Mouse (Mus musculus) heart, postnatal 10 days (tissue): ENCODE results near the gene C9orf72. TPM values are rescaled to one million over a fixed set of nuclear protein-coding genes. Genes with fewer than 3 reads are reported as not detected.
A peak's percentile ranks its signal among the peaks of the same experiment; 100 is the strongest.
"Not testable (repeated sequence)": the region's sequence is repeated elsewhere in the genome, so short reads cannot be mapped to it uniquely, and the experiment has no call there.

ENCODE experiments used
- DNase-seq, 2 experiments: peaks; one replicate each; pipeline ENCODE4 v3.0.0; 2021
- intact Hi-C: fragments of 180-260 bp; cut with DNase I; formaldehyde crosslinking; loops from one replicate; pipeline ENCODE4 v1.15.1; 2025
- total RNA-seq, 2 experiments: library from RNA; stranded (reverse); gene quantifications; 2 replicates each; pipeline ENCODE4 v1.2.3; 2021

Gene C9orf72
- total RNA-seq: 10 to 100 TPM; 23.1 TPM

DNA sequence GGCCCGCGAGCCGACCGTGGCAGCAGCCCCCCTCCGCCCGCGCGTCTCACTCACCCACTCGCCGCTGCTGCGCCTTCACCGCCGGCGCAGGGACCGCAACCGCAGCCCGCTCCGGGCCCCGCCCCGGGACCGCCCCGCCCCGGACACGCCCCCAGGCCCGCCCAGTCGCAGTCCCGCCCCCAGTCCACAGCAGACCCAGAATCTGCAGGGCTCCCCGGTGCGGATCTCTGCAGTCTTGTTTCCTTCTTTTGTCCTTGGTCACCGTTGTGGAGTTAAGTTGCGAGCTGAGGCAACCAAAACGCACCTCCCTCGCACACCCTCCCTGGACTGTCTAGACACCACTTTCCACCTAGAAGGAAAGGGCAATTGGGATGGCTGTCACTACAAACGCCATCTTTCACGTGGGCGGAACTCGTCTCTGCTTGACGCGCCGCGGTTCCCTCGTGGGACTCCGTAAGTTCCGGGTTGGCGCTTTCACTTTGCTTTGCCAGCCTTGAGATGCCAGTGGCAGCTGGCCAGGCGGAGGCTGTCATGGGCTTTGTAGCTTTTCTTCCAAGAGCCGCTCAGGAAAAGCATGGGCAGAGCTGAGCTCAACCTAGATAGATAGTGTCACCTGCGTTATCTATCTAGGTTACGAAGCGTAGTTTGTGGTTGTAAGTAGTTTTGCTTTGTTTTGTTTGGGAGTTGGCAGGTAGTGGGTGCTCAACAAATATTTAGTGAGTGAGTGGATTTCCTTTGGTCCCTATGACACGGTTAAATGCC is at the start of gene C9orf72:
Gene C9orf72 (minus strand): TSS at position 442 of the 762 bp plus-strand sequence.
- intact Hi-C loops: no loop called here

GRCm38 (mm10) chr4:35259006-35259405 is 33.0 kb upstream of the C9orf72 start:
- no peak for DNase-seq

More for the DNA sequence above, at the start of gene C9orf72:
- peak; percentile 97 to 98 for DNase-seq

DNA sequence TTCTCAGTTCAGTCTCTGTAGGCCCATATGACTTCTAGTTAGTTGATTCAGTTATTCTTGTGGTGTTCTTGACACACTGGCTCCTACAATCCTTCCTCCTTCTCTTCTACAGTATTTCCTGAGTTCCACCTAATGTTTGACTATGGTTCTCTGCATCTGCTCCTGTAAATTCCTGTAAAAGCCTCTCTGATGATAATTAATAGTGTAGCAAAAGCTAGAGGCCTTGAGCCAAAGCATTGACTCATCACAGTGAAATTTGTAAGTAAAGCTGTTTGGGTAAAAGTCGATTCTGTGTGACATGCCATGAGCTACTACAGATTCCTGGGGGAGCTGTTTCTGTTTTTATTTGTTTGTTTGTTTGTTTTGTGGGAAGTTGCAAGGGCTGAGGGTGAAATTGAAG is 18.0 kb upstream of the C9orf72 start:
- intact Hi-C loops: no loop called here
- no peak for DNase-seq

More at GRCm38 (mm10) chr4:35259006-35259405, 33.0 kb upstream of the C9orf72 start:
- intact Hi-C loops: no loop called here

DNA sequence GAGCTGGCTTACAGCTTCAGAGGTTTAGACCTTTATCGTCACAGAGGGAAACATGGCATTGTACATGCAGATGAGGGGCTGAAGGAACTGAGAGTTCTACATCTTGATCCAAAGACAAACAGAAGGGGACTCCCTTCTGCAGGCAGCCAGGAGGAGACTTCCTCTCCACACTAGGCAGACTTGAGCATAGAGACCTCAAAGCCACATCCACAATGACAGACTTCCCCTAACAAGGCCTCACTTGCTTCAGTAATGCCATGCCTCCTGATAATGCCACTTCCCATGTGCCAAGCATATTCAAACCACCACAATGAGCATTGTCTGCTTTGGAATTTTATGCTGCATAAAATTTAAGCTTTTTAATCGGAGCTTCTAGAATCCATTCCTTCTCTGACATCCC is 15.8 kb upstream of the C9orf72 start:
- intact Hi-C loops: no loop called here

DNA sequence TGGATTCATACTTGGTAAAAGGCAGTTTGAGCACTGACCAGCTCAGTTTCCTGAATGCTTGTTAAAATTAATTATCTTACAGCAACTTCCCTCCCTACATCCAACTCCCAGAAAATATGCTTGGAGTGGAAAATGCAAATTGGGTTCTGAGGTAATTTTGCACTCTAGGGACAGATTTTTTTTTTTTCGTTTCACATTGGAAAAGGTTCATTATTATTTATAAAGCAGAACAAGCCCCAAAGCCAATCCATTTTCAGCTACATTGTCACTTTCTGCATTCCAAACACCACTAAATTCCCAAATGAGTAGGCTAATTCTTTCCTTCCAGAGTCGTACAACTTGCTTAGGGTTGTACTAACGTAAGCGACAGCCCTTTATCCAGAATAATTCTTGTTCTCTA is 12.7 kb upstream of the C9orf72 start:
- no peak for DNase-seq
- intact Hi-C loops: no loop called here

More for the DNA sequence above, 15.8 kb upstream of the C9orf72 start:
- no peak for DNase-seq

- intact Hi-C loops, DNase-seq: not testable (repeated sequence)
These were observed 12.3 kb upstream of the C9orf72 start for GRCm38 (mm10) chr4:35238240-35238639.

GRCm38 (mm10) chr4:35236313-35236712 is 10.3 kb upstream of the C9orf72 start:
- DNase-seq: no peak
- intact Hi-C loops: no loop called here

DNA sequence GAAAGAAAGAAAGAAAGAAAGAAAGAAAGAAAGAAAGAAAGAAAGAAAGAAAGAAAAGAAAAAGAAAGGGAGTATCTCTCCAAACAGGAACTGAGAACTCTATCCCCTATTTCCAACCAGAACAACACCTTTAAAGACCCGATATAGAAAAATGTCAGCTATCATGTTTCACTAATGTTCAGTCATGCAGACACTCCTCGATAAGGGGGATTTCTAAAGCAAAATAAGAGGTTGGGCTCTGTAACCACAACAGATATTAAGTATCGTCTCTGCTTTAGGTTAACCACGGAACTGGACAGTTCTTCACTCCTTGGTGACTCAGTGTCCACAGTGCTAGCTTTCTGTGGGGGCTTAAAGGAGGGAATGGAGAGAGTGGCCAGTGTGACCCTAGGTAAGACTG is 2.3 kb upstream of the C9orf72 start:
- intact Hi-C loops: no loop called here
- no peak for DNase-seq

- intact Hi-C loops: no loop called here
- no peak for DNase-seq
These were observed 569 bp upstream of the C9orf72 start for GRCm38 (mm10) chr4:35226496-35226992.

- peak in 1 of 2 experiments; percentile 50 for DNase-seq
- intact Hi-C loops: no loop called here
These were observed 738 bp downstream of the C9orf72 start for GRCm38 (mm10) chr4:35225141-35225733.

DNA sequence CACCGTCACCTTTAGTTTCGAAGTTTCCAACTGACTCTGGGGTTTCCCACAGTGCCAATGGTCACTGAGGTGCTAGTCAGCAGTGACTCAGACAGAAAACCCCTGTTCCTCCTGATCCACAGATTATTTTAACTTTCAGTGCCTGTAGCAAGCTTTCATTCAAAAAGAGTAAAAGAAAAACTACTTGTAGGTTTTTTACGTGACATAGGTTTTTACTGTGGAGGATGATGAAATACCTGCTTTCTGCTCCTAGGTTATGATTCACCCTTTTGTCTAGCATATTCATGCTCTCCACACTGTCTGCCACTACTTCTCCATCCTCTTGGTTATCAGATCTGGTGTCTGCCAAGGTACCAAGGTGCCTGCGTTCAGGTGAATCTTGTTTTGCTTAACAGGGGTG is 1.9 kb downstream of the C9orf72 start:
- no peak for DNase-seq
- intact Hi-C loops: loop anchor here (5.0 kb wide), 1 partner anchor 442 kb away; no protein-coding TSS in a partner anchor

- intact Hi-C loops: loop anchor here (5.0 kb wide), 1 partner anchor 441 kb away; no protein-coding TSS in a partner anchor
- DNase-seq: no peak
These were observed 2.5 kb downstream of the C9orf72 start for GRCm38 (mm10) chr4:35223376-35223988.

- peak; percentile 15 to 22 for DNase-seq
These were observed 4.1 kb downstream of the C9orf72 start for GRCm38 (mm10) chr4:35221903-35222302.

GRCm38 (mm10) chr4:35221131-35221530 is 4.8 kb downstream of the C9orf72 start:
- DNase-seq: no peak
- intact Hi-C loops: loop anchor here (5.0 kb wide), 1 partner anchor 439 kb away; no protein-coding TSS in a partner anchor

More at GRCm38 (mm10) chr4:35221903-35222302, 4.1 kb downstream of the C9orf72 start:
- intact Hi-C loops: loop anchor here (5.0 kb wide), 1 partner anchor 440 kb away; no protein-coding TSS in a partner anchor

- intact Hi-C loops: loop anchor here (5.0 kb wide), 1 partner anchor 438 kb away; no protein-coding TSS in a partner anchor
- peak; percentile 7 to 10 for DNase-seq
These were observed 5.8 kb downstream of the C9orf72 start for GRCm38 (mm10) chr4:35220108-35220731.

DNA sequence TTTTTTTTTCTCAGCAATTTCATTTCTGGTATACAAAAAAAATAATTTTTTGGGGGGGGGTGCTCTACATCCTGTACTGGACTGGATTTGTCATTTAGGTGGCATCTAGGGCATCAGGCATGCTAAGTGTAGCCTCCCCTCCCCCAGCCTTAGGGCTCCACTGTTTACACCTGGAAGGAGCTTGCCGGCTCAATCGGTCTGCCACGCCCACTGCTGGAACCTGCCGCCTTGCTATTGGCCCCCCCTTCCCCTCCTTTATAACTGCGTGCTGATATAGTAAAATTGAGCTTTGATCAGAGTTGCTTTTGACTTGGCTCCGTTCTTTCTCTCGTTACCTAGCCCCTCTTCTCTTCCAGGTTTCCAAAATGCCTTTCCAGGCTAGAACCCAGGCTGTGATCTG is 21.3 kb downstream of the C9orf72 start:
- no peak for DNase-seq
- intact Hi-C loops: no loop called here

DNA sequence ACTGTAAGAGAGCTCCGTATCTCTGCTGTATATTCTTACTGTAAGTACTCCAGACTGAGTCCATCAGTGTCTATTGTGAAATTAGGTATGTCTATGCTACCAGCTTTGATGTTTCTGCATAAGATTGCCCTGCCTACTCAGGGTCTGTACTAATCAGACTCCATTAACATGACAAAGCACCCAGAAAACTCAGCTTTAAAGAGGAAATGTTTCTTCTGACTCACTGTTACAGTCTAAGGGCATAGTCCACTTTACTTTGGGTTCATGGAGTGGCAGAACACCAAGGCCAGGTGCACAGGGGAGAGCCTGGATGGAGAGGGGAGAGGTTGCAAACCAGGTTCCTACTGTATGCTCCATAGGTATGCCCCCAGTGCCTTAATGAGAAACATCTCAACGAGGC is 22.3 kb downstream of the C9orf72 start:
- intact Hi-C loops: no loop called here
- DNase-seq: no peak

DNA sequence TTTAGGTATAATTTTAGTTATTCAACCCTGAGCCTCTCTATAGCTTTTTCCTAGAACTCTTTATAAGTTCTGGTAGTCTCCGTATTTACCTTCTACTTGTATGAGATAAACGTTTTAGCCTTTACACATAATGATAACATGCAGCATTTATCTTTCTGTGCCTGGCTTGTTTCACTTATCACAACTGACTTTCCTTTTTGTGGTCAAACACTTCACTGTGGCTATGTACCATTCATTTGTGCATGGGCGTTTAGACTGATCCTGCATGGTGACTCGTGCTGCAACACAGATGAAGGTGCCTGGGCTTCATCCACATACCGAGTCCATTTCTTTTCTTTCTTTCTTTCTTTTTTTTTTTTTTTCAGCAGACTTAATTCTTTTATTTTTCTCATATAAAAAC is 24.3 kb downstream of the C9orf72 start:
- DNase-seq: no peak
- intact Hi-C loops: no loop called here

GRCm38 (mm10) chr4:35192725-35193124 is 33.2 kb downstream of the C9orf72 start:
- DNase-seq: peak in 1 of 2 experiments; percentile 9
- intact Hi-C loops: loop anchor here (1.0 kb wide), 1 partner anchor 234 kb away; no protein-coding TSS in a partner anchor

GRCm38 (mm10) chr4:35189794-35190193 is 36.2 kb downstream of the C9orf72 start:
- peak; percentile 9 to 13 for DNase-seq
- intact Hi-C loops: no loop called here
